Mouse (Mus musculus) stomach, embryonic 16.5 days (tissue): Measurements from ENCODE around the gene Cds1. TPM values are rescaled to one million over a fixed set of nuclear protein-coding genes. Genes with fewer than 3 reads are reported as not detected.
A peak's percentile ranks its signal among the peaks of the same experiment; 100 is the strongest.

Experiments used
- ATAC-seq: fragments of 200-750 bp; cut with Nextera tagmentation; 2 replicates; pipeline ENCODE4 v1.8.0; 2017; ENCODE audit warnings: moderate number of reproducible peaks, moderate TSS enrichment; ENCODE audit not compliant: insufficient read depth, low FRiP score
- H3K27ac ChIP-seq: fragments of 300-500 bp; sonication (generic); 2 replicates; pipeline ENCODE4 v1.5.1; 2014; ENCODE audit warnings: low read length
- H3K27me3 ChIP-seq: fragments of 300-500 bp; sonication (generic); 2 replicates; pipeline ENCODE4 v1.6.1; 2014; ENCODE audit warnings: low read length, control low read depth, mixed read lengths; ENCODE audit not compliant: control insufficient read depth, insufficient read depth
- H3K36me3 ChIP-seq: fragments of 300-500 bp; sonication (generic); 2 replicates; pipeline ENCODE4 v1.6.1; 2014; ENCODE audit warnings: low read length; ENCODE audit not compliant: control insufficient read depth, insufficient read depth
- H3K4me1 ChIP-seq: fragments of 300-500 bp; sonication (generic); 2 replicates; pipeline ENCODE4 v1.6.1; 2014; ENCODE audit warnings: low read length, control low read depth, mixed read lengths; ENCODE audit not compliant: control insufficient read depth, insufficient read depth
- H3K4me2 ChIP-seq: fragments of 300-500 bp; sonication (generic); 2 replicates; pipeline ENCODE4 v1.6.1; 2014; ENCODE audit warnings: low read depth, low read length, mixed read lengths
- H3K4me3 ChIP-seq: fragments of 300-500 bp; sonication (generic); replicated peaks from 2 replicates; pipeline ENCODE4 v1.5.1; 2014; ENCODE audit warnings: mild to moderate bottlenecking, low read length
- H3K9ac ChIP-seq: fragments of 300-500 bp; sonication (generic); 2 replicates; pipeline ENCODE4 v1.6.1; 2014; ENCODE audit warnings: low read length
- H3K9me3 ChIP-seq: fragments of 300-500 bp; sonication (generic); replicated peaks from 2 replicates; pipeline ENCODE4 v1.6.1; 2016; ENCODE audit warnings: low read length, control low read depth; ENCODE audit not compliant: control insufficient read depth
- WGBS: fragments of 180-500 bp; shearing (Covaris S2); extraction: QIAGEN DNeasy Blood & Tissue Kit; methylation state at CpG from one replicate; pipeline ENCODE4 v1.1.7; 2014; 5-methylcytosine and 5-hydroxymethylcytosine counted together
- polyA plus RNA-seq: library from polyadenylated mRNA; unstranded; fragments of >200 nt; fragmentation: Nextera tagmentation; extraction: Ambion mirVana; gene quantifications from 2 replicates; pipeline ENCODE4 v1.2.1, GENCODE M21; 2015

The Cds1 gene
- polyA plus RNA-seq, 1 experiment from 2014 or later, result 9.9 TPM

GRCm38 (mm10) chr5:101742014-101742413, 22.9 kb upstream of the Cds1 start:
- no peak overlapping the region for H3K4me3 ChIP-seq
- no peaks in the 10 kb centered on the region for H3K27me3 ChIP-seq
- H3K4me2 ChIP-seq, result no peak overlapping the region
- WGBS, result 80% methylated on average over 2 of the region's 2 CpGs
- H3K9me3 ChIP-seq, result no peaks in the 10 kb centered on the region
- no peaks in the 10 kb centered on the region for H3K4me1 ChIP-seq
- no peaks in the 10 kb centered on the region for H3K36me3 ChIP-seq
- peak overlapping the region; percentile 61; the same call in 1 of the 2 replicates for H3K27ac ChIP-seq
- H3K9ac ChIP-seq, result no peak overlapping the region
- no peak for ATAC-seq

GRCm38 (mm10) chr5:101742425-101742824, 22.5 kb upstream of the Cds1 start:
- ATAC-seq, result no peak
- H3K36me3 ChIP-seq, result no peaks in the 10 kb centered on the region
- H3K9me3 ChIP-seq, result no peaks in the 10 kb centered on the region
- peak overlapping the region; percentile 61 for H3K27ac ChIP-seq
- H3K4me1 ChIP-seq, result no peaks in the 10 kb centered on the region
- 81% methylated on average over 8 of the region's 8 CpGs for WGBS
- H3K4me2 ChIP-seq, result no peak overlapping the region
- no peaks in the 10 kb centered on the region for H3K27me3 ChIP-seq
- H3K9ac ChIP-seq, result no peak overlapping the region
- H3K4me3 ChIP-seq, result no peak overlapping the region

GRCm38 (mm10) chr5:101744886-101745285, 20.0 kb upstream of the Cds1 start:
- 78% methylated on average over 6 of the region's 6 CpGs for WGBS
- H3K4me2 ChIP-seq, result no peak overlapping the region
- no peak overlapping the region for H3K9ac ChIP-seq
- H3K9me3 ChIP-seq, result no peaks in the 10 kb centered on the region
- ATAC-seq, result no peak
- H3K36me3 ChIP-seq, result no peaks in the 10 kb centered on the region
- H3K27me3 ChIP-seq, result no peaks in the 10 kb centered on the region
- no peaks in the 10 kb centered on the region for H3K4me1 ChIP-seq
- H3K4me3 ChIP-seq, result no peak overlapping the region
- H3K27ac ChIP-seq, result no peak overlapping the region

GRCm38 (mm10) chr5:101753680-101754079, 11.2 kb upstream of the Cds1 start:
- Histone ChIP-seq H3K27ac (no peak overlapping the region), H3K27me3 (no peaks in the 10 kb centered on the region), H3K9ac (no peak overlapping the region), H3K4me2 (no peak overlapping the region), H3K9me3 (no peaks in the 10 kb centered on the region), H3K4me1 (no peaks in the 10 kb centered on the region), H3K36me3 (no peaks in the 10 kb centered on the region), H3K4me3 (no peak overlapping the region)
- WGBS, result 79% methylated on average over 1 of the region's 1 CpGs
- no peak for ATAC-seq

GRCm38 (mm10) chr5:101757669-101758068, 7.3 kb upstream of the Cds1 start:
- Histone ChIP-seq H3K27me3 (no peaks in the 10 kb centered on the region), H3K9me3 (no peaks in the 10 kb centered on the region), H3K4me1 (no peaks in the 10 kb centered on the region), H3K27ac (no peak overlapping the region), H3K36me3 (no peaks in the 10 kb centered on the region), H3K9ac (no peak overlapping the region), H3K4me3 (no peak overlapping the region), H3K4me2 (no peak overlapping the region)
- ATAC-seq, result no peak

- H3K27me3 ChIP-seq, result peaks cover 8% of the 10 kb centered on the region
- H3K9ac ChIP-seq, result no peak overlapping the region
- no peak overlapping the region for H3K27ac ChIP-seq
- H3K36me3 ChIP-seq, result no peaks in the 10 kb centered on the region
- ATAC-seq, result no peak
- no peaks in the 10 kb centered on the region for H3K9me3 ChIP-seq
- WGBS, result 65% methylated on average over 4 of the region's 4 CpGs
- no peak overlapping the region for H3K4me2 ChIP-seq
- H3K4me1 ChIP-seq, result no peaks in the 10 kb centered on the region; the same call in 1 of the 2 replicates
- H3K4me3 ChIP-seq, result no peak overlapping the region
Observed at GRCm38 (mm10) chr5:101761685-101762084, 3.2 kb upstream of the Cds1 start.

GRCm38 (mm10) chr5:101763571-101763970, 1.4 kb upstream of the Cds1 start:
- no peak overlapping the region for H3K9ac ChIP-seq
- peaks cover 8% of the 10 kb centered on the region for H3K27me3 ChIP-seq
- 8% methylated on average over 2 of the region's 2 CpGs for WGBS
- H3K36me3 ChIP-seq, result no peaks in the 10 kb centered on the region
- no peak overlapping the region for H3K4me3 ChIP-seq
- H3K4me2 ChIP-seq, result no peak overlapping the region
- H3K9me3 ChIP-seq, result no peaks in the 10 kb centered on the region
- no peak for ATAC-seq
- no peaks in the 10 kb centered on the region; the same call in 1 of the 2 replicates for H3K4me1 ChIP-seq
- H3K27ac ChIP-seq, result no peak overlapping the region

GRCm38 (mm10) chr5:101765390-101765901, 516 bp downstream of the Cds1 start:
- peaks cover 8% of the 10 kb centered on the region for H3K27me3 ChIP-seq
- WGBS, result 1% methylated on average over 44 of the region's 45 CpGs

GRCm38 (mm10) chr5:101766248-101766647, 1.3 kb downstream of the Cds1 start:
- WGBS, result 15% methylated on average over 6 of the region's 6 CpGs
- H3K36me3 ChIP-seq, result no peaks in the 10 kb centered on the region
- peaks cover 8% of the 10 kb centered on the region for H3K27me3 ChIP-seq
- no peaks in the 10 kb centered on the region for H3K9me3 ChIP-seq
- no peak overlapping the region for H3K27ac ChIP-seq
- peak overlapping the region; percentile 78 for H3K4me3 ChIP-seq
- ATAC-seq, result no peak
- H3K4me1 ChIP-seq, result no peaks in the 10 kb centered on the region; the same call in 1 of the 2 replicates
- H3K9ac ChIP-seq, result peak overlapping the region; percentile 20; the same call in 1 of the 2 replicates
- H3K4me2 ChIP-seq, result peak overlapping the region; percentile 98

More at GRCm38 (mm10) chr5:101765390-101765901, 516 bp downstream of the Cds1 start:
- Histone ChIP-seq H3K36me3 (no peaks in the 10 kb centered on the region), H3K4me1 (no peaks in the 10 kb centered on the region; the same call in 1 of the 2 replicates), H3K4me3 (peak overlapping the region; percentile 78), H3K27ac (peak overlapping the region; percentile 41; the same call in 1 of the 2 replicates), H3K9ac (peak overlapping the region; percentile 81), H3K4me2 (peak overlapping the region; percentile 98), H3K9me3 (no peaks in the 10 kb centered on the region)
- peak; percentile 57 for ATAC-seq
